Mouse (Mus musculus) layer of hippocampus, adult 11-12 months (tissue): ENCODE measurements around the gene Ivd.
A peak's percentile ranks its signal among the peaks of the same experiment; 100 is the strongest.

Experiments used
- DNase-seq: peaks from one replicate; pipeline ENCODE4 v3.0.0; 2022; ENCODE audit warnings: low spot score

Ivd gene

DNA sequence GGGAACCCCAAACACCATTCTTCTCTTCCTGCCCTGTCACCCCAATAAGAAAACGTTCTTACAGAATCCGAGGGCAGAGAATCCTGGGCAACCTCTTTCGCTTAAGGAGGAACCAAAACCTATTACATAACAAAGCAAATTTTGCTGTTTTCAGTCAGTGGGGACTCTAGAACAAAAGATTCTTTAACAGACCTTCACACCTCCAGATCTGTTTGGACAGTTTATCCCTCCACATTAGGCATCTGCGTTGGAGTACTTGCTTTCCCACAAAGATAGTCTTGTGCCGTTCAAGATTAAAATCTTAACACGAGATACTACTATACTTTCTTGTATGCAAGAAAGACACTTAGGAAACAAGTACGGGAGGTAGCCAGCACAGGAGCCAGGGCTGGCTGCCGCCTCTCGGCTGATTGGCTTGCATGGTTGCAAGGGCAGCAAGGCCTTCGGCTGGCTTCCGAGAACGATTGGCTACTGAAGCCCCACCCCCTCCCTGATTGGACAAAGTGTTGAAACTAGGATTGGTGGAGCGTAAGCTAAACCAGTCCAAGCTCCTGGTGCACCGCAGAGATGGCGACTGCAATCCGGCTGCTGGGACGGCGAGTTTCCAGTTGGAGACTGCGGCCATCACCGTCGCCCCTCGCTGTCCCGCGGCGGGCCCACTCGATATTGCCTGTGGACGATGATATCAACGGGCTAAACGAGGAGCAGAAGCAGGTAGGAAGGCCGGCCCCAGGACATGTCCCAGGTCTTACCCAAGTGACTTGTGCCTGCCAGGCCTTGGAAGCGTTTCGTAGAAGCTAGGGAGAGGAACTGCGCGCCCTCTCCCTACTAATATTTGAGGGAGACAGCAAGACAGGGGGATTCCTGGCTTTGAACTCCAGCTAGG is at the start of gene Ivd:
TSS of gene Ivd (plus strand) at position 501 of the 886 bp plus-strand sequence.
- DNase-seq = peak; percentile 93

DNA sequence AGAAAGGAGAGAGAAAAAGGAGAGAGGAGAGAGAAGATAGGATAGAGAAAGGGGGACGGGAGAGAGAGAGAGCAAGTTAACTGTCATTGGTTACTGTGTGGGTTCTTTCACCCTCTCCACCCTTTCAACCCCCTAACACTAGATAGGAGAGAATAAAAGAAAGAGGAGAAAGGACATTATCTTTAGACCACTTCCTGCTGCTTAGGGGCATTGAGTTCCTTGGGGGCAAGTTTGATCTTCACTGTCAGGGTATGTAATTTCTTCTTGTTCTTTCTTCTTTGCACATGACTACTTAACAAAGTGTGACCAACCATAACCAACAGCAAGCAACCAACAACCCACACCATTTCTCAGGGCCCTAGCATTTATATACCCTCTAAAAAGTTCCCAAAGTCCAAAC is 49.0 kb upstream of the Ivd start:
- no peak for DNase-seq

DNA sequence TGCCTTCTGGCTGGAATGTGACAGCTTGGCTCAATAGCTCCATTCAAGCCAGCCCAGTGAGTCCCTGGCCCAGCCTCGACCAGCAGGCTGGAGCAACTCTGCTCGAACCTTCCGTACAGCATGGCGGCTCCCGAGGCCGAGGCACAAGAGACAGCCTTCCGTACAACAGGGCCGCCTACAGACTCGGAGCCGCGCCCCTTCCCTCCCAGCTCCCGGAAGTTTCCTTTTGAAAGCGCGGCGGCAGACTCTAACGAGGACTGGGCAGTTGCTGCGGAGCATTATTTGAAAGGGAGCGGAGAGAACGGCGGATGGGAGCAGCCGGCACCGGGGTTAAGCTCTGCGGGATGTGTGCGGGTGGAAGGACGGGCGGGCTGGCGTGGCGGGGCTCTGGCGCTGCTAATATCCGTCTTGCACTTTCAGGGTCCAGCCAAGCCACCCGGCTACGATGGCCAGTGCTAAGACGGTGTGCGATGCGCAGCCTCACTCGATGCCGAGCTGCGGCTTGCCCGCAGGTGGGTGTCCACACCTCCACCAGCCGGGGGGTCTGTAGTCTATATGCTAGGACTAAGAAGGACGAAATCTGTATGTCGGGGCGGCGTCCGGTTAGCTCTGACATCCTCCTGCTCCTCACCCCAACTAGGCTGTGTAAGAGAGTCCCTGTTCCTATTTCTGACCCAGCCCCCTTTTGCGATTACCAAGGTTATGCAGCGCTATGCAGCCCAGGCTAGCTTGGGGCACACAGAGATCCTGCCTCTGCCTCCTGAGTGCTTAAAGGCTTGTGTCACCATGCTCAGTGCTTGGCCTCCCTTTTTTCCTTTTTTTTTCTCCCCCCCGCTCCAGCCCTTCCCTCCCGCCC is 47.5 kb upstream of the Ivd start, which contains the start of gene Knstrn:
TSS of gene Knstrn (plus strand) at position 23 of the 856 bp plus-strand sequence.
- peak; percentile 90 for DNase-seq

DNA sequence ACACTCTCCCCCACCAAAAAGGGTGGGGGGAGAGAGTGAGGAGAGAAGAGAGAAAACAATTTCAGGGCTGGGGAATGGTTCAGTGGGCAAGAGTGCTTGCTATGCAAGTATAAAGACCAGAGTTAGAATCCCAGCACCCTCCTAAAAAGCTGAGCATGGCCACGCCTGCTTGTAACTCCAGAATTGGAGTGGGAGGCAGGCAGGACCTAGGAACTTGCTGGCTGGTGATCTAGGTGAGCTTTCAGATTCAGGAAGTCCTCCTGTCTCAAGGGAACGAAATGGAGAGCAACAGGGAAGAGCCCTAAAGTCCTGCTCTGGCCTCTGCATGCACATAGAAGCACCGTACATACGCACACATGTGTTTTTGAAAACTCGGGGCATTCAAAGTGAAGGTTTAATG is 39.0 kb upstream of the Ivd start:
- no peak for DNase-seq

DNA sequence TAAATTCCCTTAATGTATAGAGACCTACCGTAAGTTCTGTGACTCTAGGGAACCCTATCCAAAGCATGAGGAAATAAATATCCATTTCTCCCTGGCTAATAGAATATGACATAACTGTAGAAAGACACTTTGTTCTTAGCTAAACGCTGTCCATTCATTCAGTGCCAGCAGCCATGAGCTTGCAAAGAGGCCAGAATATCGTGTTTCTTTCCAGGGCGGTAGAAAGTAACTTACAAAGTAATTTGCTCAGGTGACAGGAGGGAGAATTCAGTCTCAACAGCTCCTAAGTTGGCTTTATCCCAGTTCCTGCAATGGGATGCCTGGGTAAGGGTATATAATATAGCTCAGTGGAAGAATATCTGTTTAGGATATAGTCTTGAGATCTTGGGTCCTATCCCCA is 37.4 kb upstream of the Ivd start:
- no peak for DNase-seq

DNA sequence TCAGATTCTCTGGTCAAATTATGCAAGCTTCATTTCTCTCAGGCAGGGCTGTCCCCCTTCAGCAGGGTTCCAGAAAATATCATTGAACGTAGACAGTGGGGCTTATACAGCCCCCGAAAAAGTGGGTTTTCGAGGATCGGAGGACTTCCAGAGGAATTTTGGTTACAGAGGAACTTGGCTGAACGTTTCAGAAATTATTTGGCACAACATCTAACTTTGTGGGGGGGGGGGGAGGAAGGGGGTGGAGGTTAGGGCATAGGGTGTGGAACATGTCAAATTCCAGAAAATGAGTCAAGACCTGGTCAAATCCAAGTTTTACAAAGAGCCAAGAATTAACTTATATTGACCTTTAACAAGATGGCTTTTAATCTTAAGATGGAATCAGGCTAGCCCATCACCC is 32.7 kb upstream of the Ivd start:
- no peak for DNase-seq

DNA sequence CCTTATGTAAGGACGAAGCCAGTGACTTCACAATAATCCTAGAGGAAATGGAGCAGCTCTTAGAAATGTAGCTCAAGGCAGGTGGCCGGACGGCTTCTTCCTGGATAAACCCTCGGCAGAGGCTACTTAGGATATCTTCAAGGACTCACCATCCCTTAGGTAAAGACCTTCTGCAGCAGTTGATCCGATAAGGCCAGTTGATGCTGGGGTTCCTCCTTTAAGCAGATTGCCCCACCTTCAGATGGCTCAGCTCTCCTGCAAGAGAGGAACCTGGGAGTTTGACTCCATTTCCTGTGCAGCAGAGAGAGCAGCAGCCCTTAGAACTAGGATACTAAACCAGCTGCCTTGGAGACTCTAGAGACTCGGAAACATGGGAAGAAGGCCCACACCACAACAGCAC is 27.7 kb upstream of the Ivd start:
- no peak for DNase-seq

DNA sequence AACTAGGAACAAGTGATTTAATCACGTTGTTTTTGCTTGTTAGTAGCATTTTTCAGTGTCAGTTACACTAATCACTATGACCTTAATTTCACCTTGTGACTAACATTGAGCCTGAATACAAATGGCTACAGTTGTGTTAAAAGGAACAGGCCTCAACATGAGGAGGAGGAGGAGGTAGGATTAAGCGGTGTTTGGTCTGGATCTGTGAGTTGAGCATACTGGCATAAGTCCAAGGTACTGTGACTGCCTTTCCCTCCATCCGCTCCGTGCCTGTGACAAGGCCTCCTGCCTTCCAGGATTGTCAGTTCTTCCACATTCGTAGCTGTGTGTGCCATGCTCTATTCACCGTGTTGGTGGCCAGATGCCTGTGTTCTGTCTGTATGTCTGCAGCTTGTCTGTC is 26.6 kb upstream of the Ivd start:
- no peak for DNase-seq

DNA sequence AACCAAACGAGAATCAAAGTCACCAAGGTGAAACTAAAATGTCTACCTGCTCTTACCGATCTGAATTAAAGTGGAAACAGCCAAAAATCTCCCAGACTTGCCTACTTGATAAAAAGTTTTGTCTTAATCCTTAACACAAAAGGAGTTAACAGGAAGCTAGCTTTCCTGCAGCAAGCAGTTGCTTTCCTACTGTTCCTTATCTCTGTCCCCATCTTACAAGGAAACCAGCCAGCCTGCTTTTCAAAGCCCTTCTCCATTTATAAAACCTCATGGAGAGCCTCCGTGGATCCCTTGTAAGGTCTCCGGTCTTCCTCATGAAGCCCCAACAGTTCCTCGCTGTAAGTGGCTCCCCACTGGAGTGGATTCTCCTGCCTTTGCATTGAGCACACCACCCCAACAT is 23.4 kb upstream of the Ivd start:
- DNase-seq = no peak

DNA sequence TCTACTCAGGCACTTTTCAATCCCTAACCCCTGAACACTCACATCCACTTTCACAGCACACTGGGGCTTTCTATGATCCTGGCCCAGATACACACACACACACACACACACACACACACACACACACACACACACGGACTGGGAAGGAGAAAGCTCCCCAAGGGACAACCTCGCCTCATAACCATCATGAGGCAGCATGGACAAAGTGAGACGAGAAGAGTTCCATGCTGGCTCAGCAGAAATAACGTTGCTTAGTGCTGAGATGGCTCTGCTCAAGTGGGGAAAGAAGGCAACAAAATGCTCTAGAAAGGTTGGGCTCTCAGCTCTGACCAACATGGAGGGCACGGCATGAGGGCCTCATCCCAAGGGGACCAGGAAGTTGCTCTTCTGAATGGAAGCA is 20.6 kb upstream of the Ivd start:
- DNase-seq = no peak

DNA sequence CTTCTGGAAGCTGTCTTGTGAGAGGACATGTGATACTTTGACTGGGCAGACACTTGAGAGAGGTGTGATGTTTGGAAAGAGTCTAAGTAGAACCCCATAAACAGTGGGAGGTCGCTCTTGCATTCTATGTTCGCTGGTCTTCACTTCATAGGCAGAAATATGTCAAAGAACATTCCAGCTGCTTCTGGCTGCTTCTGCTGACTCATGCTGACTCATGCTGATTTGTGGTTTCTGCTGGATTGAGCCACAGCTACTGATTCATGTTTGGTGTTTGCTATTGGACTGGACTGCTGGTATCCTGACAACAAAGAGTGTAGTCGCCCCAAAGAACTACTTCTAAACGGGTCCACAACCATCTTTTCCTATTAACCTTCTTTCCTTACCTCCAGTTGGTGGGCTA is 20.0 kb upstream of the Ivd start:
- no peak for DNase-seq

DNA sequence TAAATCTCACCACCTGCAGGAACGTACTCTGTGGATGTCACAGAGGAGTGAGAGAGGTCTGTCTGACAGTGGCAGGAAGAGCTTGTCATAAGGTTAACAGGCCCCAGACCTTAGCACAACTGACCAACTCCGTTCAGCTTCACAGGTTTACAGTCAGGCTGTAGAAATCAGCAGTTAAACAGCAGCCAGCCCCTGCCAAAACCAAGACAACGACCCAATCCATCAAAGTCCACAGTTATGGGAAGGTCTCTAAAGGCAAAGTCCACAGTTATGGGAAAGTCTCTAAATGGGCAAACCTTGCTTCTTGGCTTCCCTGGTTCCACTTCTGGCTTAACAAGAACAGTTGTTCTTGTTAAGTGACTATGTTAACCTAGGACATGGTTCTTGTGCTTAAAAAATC is 17.3 kb upstream of the Ivd start:
- no peak for DNase-seq

DNA sequence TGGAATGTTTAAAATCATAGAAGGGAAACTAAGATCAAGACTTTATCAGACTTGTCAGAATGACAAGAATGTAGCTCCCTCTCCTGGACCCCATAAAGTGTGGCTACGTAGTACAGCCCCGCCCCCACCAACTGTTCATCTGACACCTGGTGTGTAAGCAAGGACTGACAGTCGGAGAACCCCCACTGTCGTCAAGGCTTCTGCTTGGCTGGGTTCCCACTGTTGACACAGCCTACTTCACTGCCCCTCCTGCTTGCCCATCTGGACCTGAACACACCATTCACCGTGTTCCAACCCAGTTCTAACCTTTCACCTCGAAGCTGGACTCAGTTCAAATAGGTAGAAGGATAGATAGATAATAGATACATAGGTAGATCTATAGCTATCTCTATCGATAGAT is 15.5 kb upstream of the Ivd start:
- DNase-seq = no peak

DNA sequence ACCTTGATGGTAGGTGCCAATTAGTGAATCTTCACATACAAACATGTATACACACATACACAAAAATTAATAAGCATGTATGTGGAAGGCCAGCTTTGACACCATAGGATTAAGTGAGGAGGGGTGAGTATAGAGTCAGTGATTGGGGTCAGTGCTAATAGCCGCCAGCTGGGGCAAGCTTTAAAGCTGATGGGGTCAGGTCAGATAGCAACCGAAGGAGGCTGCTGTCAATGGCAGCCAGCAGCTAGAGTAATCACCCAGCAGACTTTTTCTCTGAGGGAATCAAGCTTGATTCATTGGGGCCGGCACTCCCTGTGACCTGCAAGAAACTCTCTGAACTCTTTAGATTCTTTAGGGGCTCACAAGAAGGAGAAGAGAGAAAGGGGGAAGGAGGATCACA is 10.0 kb upstream of the Ivd start:
- DNase-seq = no peak

DNA sequence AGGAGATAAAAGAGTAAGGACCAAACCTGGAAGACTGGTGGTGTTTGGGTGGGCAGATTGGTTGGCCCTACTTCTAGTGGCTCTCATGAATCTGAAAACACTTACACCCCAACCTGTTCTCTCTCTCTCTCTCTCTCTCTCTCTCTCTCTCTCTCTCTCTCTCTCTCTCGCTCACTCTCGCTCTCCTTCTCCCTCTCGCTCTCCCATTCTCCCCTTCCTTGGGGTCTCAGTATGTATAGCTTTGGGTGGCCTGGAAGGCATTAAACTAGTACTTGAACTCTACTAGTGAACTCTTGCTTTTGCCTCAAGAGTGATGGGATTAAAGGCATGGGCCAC is 554 bp downstream of the Ivd start:
- no peak for DNase-seq

DNA sequence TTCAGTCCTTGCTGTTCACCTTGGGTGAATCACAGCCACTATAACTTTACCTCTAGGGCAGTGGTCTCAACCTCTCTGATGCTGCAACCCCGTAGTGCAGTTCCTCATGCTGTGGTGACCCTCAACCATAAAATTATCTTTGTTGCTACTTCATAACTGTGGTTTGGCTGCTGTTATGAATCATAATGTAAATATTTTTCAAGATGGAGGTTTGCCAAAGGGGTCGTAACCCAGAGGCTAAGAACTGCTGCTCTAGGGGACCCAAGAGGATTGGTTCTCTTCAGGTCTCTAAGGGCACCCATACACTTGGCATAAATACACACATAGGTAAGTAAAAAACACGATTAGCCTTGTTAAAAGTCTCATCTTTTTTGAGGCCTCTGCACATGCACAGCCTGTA is 8.8 kb downstream of the Ivd start:
- no peak for DNase-seq

DNA sequence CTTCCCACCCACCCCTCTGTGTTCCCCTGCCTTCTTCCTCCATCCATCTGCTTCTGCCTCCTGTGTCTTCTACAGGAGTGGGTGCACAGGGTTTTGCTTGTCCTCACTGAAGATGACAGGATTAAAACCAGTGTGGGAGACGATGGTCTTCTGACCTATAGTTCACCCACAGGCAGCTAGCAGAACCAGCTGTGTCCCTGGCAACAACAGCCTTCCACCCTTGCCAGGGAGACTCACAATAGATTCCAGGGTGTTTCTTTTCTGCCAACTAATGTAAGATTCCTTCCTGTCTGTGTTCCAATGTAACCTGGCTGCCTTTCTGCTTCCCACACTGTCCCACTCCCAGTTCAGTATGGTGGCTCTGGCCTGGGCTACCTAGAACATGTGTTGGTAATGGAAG is 9.3 kb downstream of the Ivd start:
- DNase-seq = no peak

DNA sequence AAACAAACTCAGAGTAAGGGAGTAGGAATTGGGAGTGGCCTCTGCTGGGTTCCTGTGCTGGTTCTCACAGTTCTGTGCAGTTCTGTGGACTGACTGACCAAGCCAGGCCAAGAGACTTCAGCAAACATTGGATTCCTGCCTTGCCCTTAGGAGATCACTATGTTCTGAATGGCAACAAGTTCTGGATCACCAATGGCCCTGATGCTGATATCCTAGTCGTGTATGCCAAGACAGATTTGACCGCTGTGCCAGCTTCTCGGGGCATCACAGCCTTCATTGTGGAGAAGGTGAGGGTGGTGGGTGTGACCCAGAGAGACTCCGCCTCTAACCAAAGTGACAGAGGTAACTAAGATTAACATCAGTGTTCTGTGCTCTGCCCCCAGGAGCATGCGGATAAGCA is 11.3 kb downstream of the Ivd start:
- DNase-seq = no peak

DNA sequence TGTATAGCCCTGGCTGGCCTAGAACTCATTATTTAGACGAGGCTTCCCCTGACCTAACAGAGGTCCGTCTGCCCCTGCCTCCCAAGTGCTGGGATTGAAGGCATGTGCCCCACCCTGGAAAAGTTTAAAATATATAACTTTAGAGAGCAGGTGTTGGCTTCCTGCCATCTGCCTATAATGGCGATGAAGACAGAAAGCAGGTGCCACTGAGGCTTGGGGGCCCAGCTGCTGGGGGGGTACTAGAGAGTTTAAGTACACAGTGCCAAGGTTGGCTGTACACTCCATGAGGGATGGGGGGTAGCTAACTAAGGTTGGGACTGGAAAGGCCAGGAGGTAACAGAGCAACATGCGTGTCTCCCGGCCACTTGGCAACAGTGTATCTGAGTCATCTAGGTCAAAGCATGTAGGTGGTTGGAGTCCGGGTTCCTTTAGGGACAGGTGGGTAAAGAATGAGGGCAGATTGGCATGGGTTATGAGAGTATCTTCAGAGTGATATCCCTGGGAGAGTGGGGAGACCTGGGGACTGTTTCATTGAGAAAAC is 12.2 kb downstream of the Ivd start:
- DNase-seq = no peak

DNA sequence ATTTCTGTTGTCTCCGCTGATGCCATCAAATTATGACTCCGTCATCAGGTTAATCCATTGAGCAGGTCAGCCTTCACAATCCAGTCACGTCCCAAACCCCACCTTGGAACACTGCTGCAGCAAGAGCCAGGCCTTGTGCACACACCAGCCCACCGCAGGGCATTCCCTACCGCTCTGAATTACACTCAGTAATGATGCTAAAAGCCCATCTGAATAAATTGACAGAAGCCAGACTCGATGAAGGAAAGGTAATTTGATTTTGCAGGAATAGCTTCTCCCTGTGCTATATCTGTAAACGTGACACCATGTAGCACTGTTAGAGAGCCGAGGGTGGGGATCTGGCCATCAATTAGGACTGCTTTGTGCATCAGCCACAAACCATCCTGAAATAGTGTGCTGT is 13.6 kb downstream of the Ivd start:
- no peak for DNase-seq

DNA sequence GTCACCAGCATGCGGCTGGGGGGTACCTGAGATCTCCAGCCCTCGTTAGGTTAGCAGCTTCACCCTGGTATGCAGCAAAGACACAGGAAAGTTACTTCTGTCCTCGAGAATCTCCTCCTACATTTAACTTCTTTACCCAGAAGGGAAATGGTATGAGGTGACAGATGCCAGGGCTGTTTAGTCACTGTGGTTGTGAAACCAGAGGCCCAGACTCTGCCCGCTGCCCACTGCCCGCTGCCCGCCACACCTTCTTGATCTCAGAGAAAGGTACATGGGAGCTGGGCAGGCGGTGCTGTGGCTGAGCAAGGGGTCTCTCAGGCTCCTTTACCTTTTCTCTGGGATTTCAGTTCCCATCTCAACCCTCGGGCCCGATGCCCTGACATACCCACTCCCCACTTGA is 14.7 kb downstream of the Ivd start:
- DNase-seq = no peak

DNA sequence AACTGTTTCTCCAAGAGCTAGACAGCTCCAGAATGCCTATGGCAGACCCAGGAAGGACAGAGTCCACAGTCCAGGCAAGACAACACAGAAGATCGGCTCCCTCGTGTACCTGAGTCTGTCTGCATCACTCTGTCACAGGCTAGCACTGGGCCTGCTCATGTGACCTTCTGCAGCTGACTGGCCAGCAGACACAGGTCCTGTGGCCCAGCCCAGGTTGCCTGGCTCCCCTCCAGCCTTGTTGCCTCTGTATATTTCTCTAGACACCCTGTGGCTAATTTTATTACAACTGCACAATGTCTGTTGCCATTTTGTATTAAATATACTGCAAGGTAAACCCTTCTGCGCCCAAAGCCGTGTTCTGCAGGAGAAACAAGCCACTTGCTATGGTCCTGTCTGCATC is 19.3 kb downstream of the Ivd start:
- DNase-seq = no peak

DNA sequence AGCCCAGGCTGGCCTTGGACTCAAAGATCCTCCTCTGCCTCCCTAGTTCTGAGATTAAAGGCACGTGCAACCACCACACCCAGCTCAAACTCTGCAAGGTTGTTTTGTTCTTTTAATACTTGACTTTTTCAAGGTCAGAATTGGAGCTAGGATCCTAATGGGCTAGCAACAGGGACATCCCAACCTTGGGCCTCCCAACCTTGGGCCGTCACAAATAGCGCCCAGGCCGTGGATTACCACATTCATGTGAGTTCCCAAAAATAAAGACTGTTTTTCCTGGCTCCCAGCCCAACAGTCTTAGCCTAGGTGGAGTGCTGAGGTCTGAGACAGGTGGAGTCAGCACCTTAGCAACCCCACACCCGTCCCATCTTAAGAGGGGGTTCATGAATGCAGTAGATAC is 20.2 kb downstream of the Ivd start:
- DNase-seq = no peak
